ENCODE assay signal across 10 mouse cellular contexts in genomic region chr8:75217969-75218368, GRCm38 (mm10). TPM values are rescaled to one million over a fixed set of nuclear protein-coding genes. Genes with fewer than 3 reads are reported as not detected.
DNase-seq lines count a peak whose midpoint lies in the region; ATAC-seq lines count a peak whose summit lies in the region.
"Had no signal": no experiment of that assay in that cellular context is flagged by ENCODE, and none has a peak within 500 bp of the region (broad histone marks: within the 10 kb centered on the region; RNA-seq: fewer than 3 reads in every experiment).

No protein-coding gene starts in this region.

- no peak overlapping the region for H3K27ac ChIP-seq in kidney, embryonic 16.5 days (ENCODE audit: low read length)
- H3K27ac ChIP-seq: embryonic facial prominence, embryonic 15.5 days; macrophage had no signal

- peak; percentile 60 for DNase-seq in kidney, adult 11 months
- DNase-seq in R1 (ENCODE audit: low read depth, low spot score), result peak; percentile 85
- DNase-seq in cerebellum, postnatal 25 days, result peak; percentile 76 to 90
- peak; percentile 37 to 66 for DNase-seq in heart, adult 9 months (ENCODE audit: low spot score in 2 of 2)
- DNase-seq in layer of hippocampus, adult 8-10 months (ENCODE audit: low spot score in 2 of 2), result peak; percentile 47 to 66
- DNase-seq in splenic B cell, adult 2 months (ENCODE audit: low read depth, low spot score), result peak; percentile 53

- H3K4me1 ChIP-seq in kidney, embryonic 16.5 days (ENCODE audit: insufficient read depth, low read length), result peaks cover 7% of the 10 kb centered on the region

- peaks cover 30% of the 10 kb centered on the region for H3K27me3 ChIP-seq in kidney, embryonic 16.5 days (ENCODE audit: insufficient read depth, low read length)
- no peaks in the 10 kb centered on the region for H3K27me3 ChIP-seq in splenic B cell, adult 2 months (ENCODE audit: control insufficient read depth, insufficient read depth, low read length, poor library complexity, severe bottlenecking)

- no peak overlapping the region for H3K4me2 ChIP-seq in kidney, embryonic 16.5 days (replicated peaks; ENCODE audit: low read depth, low read length)
- H3K4me2 ChIP-seq: embryonic facial prominence, embryonic 15.5 days had no signal

- no peak overlapping the region for H3K9ac ChIP-seq in kidney, embryonic 16.5 days (replicated peaks; ENCODE audit: low read length)
- H3K9ac ChIP-seq: embryonic facial prominence, embryonic 15.5 days had no signal

- ATAC-seq in kidney, embryonic 16.5 days (ENCODE audit: low FRiP score, low TSS enrichment), result no peak
- ATAC-seq in megakaryocyte, adult 5-6 weeks (ENCODE audit: poor library complexity, severe bottlenecking), result peak; percentile 68

- WGBS in kidney, embryonic 16.5 days, result 7% methylated on average over 4 of the region's 4 CpGs

- no peaks in the 10 kb centered on the region for H3K9me3 ChIP-seq in kidney, embryonic 16.5 days (ENCODE audit: low read length)
- H3K9me3 ChIP-seq: embryonic facial prominence, embryonic 15.5 days had no signal

- H3K4me3 ChIP-seq in kidney, embryonic 16.5 days (ENCODE audit: low read length), result no peak overlapping the region
- H3K4me3 ChIP-seq: embryonic facial prominence, embryonic 15.5 days had no signal

- H3K36me3 ChIP-seq in kidney, embryonic 16.5 days (ENCODE audit: insufficient read depth, low read length), result no peaks in the 10 kb centered on the region
- H3K36me3 ChIP-seq in splenic B cell, adult 2 months (ENCODE audit: control insufficient read depth, insufficient read depth, low read length, poor library complexity, severe bottlenecking), result no peaks in the 10 kb centered on the region
- H3K36me3 ChIP-seq: embryonic facial prominence, embryonic 15.5 days had no signal

RNA-seq across cellular contexts. Expression of gene Rasd2, which starts 4.2 kb away (rescaled TPM):
- 2.1 and 2.3 TPM in 2 replicates for polyA plus RNA-seq in kidney, embryonic 16.5 days (2015; fragmentation: Nextera tagmentation; extraction: Ambion mirVana)
- total RNA-seq in layer of hippocampus, adult 8-10 months (2022), result 10 to 100 TPM; 52.3 to 75.1 (median 64.2) TPM
- total RNA-seq in megakaryocyte, adult 5-6 weeks (2015), result 0.18 TPM in 1 of 2 replicates, not detected in the other
- total RNA-seq in megakaryocyte, adult 5-6 weeks (2017), result not detected in 2 replicates

Comparison
In these comparisons a context has a peak if more than half of its experiments do, and no peak if none do; other contexts are left out.
1. RNA of gene Rasd2, which starts 4.2 kb away (total RNA-seq): 52.3 to 75.1 TPM in layer of hippocampus, adult 8-10 months; 0.18 TPM in megakaryocyte, adult 5-6 weeks; every median in the first group is over 10 times any median in the second.
2. Peak in every context shown above with its lines, with median percentiles within 50 percentile points of each other: DNase-seq.